Mouse (Mus musculus) bone marrow, adult 2 months (tissue): ENCODE measurements around the gene Sprtn.

Source experiments
- CTCF ChIP-seq: fragments of 200-500 bp; IDR thresholded peaks from 2 replicates; pipeline ENCODE4 v1.5.1; 2011; ENCODE audit warnings: low read length, control low read depth; ENCODE audit not compliant: control insufficient read depth, insufficient read depth
- POLR2A ChIP-seq: fragments of 200-500 bp; IDR thresholded peaks from 2 replicates; pipeline ENCODE4 v1.6.1; 2011; ENCODE audit warnings: low read depth, mild to moderate bottlenecking, control low read depth, low read length, borderline replicate concordance; ENCODE audit not compliant: control insufficient read depth

DNA sequence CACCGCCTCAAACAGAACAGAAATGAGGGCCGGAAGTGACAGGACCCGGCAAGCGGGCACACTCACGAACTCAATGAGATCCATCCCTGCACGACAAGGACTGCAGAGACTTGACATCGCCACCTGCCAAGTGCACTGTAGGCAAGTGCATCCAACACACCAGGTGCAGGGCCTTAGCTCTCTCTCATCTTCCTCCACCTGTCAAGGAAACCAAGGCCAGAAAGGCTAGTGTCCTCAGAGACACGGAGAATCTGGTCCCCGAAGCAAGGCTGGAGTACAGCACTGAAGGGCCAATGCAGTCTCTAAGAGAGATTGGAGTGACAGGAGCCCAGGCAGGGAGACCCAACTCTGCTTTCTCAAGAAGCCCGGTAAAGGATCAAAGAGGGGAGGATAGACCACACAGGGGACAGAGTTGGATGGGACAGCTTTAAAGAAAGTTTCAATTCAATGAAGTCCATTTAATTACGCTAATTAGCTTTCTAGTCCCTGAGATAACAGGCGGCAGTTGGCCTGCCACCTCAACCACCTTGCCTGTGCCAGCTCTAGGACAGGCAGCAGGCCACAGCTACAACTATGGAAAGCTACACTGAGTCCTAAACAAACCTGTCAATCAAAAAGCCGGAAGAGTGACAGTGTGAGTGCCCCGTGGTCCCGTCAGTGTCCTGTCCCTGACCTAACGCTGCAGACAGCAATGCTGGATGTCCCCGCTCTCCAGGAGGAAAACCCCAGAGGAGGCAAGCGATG lies 20.2 kb downstream of the Sprtn start:
- TF ChIP-seq CTCF: no peak
- no peak for TF ChIP-seq POLR2A
